Mouse (Mus musculus): ENCODE data around the gene Krtap3-1.
"Not testable (repeated sequence)": the region's sequence is repeated elsewhere in the genome, so short reads cannot be mapped to it uniquely, and the experiment has no call there.

The Krtap3-1 gene

DNA sequence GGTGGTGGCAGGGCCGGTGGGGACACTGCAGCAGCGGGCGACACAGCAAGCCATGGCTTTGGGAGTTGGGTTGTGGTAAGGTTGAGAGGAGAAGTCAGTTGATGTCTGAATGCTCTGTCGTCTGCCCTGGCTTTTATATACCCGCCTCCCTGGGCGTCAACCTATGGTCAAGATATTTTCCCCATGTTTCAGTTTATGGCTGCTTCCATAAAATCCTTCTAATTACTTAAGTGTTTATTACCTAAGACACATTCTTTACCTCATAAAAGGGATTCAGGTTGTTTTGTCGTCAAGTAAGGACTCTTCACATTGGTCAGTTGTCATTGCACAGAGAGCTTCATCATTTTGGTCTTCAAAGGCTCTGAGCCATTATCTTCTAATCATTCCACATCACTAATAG is at the start of gene Krtap3-1:
Krtap3-1 (minus strand) TSS at position 101 of the 400 bp plus-strand sequence.
- DNase-seq (ENCODE audit: low read depth, low spot score) = no peak

DNA sequence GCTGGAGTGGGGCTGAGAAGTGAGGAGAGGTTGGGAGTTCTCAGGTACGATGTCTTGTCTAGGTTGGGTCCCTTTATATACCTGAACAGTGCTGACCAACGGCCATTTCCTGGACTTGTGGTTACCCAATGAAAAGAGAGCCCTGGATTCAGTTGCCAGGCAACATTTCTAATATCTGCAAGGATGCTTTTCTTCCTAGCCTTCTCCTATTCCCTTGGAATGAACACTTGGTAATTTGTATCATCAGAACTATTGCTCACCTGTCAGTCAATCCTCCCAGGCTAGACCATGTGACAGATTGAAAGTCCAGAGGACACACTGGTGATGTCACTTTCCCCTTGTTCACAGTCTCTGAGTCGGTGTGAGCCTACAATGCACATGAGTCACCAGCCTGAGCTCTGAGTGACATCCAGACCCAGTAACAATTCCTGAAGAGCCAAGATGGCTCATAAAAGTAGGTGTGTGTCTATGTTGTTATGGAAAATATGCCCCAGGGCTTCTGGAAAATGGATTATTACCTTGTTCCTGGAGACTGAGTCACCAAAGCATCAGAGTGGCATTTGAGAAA is 48.5 kb upstream of the Krtap3-1 start, which contains the start of gene Krtap2-4:
Krtap2-4 (minus strand) TSS at position 51 of the 568 bp plus-strand sequence.
- DNase-seq (ENCODE audit: low read depth, low spot score) = no peak

- not testable (repeated sequence) for DNase-seq (ENCODE audit: low read depth, low spot score)
Observed at GRCm38 (mm10) chr11:99610089-99610488, 43.7 kb upstream of the Krtap3-1 start, which contains the start of gene Gm11937. Gene Gm11937 (minus strand): TSS chr11:99610189.

GRCm38 (mm10) chr11:99609126-99609525 is 42.7 kb upstream of the Krtap3-1 start:
- peak; percentile 61 for DNase-seq (ENCODE audit: low read depth, low spot score)

DNA sequence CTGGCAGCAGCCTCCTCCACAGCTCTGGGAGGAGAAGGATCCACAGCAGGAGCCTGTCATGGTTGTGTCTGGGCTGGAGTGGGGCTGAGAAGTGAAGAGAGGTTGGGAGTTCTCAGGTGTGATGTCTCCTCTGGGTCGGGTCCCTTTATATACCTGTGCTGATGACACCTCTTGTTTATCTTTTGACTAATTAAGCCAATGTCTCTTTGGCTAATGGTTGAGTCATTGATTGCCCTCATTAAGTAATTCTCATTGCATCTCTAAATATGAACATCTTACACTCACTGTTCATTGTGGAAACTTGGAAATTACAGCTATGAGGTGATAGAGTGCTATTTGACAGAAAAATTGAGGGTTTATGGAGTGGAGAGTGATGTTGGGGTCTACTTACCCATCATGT is 36.8 kb upstream of the Krtap3-1 start, which contains the start of gene Gm11938:
Gm11938 (minus strand) TSS at position 101 of the 400 bp plus-strand sequence.
- not testable (repeated sequence) for DNase-seq (ENCODE audit: low read depth, low spot score)

DNA sequence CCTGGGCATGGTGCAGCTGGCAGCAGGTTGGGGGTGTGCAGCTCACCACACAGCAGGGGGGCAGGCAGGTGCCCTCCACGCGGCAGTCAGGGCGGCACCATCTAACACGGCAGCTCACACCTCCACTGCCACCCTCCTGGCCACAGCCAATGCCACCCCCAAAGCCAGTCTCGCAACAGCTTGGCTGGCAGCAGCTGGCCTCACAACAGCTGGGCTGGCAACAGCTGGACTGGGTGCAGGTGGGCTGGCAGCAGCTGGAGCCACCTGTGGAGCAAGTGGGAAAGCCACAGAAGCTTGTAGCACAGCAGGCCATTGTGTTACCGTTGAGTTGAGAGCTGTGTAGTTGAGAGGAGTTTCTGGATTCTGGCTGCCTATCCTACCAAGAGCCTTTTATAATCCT is 31.3 kb upstream of the Krtap3-1 start, which contains the start of gene Krtap9-3:
Krtap9-3 (minus strand) TSS at position 364 of the 400 bp plus-strand sequence.
- not testable (repeated sequence) for DNase-seq (ENCODE audit: low read depth, low spot score)

- no peak for DNase-seq (ENCODE audit: low read depth, low spot score)
Observed at GRCm38 (mm10) chr11:99590981-99591380, 24.6 kb upstream of the Krtap3-1 start, which contains the start of gene Krtap1-3. Gene Krtap1-3 (minus strand): TSS chr11:99591339.

DNA sequence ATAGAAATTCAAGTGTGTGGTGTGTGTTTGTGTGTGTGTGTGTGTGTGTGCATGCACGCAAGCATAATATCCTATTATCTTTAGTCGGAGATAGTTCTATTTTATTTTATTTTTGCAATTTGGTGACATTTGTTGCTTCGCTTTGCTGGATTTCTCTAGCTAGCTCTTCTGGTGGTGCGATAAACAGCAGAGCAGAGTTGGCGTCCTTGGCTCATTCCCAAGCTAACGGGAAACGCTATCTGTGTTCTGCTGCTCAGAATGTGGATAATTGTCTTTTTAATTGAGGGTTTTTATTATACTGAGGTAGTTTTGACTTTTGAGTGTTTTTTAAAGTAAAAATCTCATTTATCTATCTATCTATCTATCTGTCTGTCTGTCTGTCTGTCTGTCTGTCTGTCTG is 18.7 kb upstream of the Krtap3-1 start:
- peak; percentile 57 for DNase-seq (ENCODE audit: low read depth, low spot score)

DNA sequence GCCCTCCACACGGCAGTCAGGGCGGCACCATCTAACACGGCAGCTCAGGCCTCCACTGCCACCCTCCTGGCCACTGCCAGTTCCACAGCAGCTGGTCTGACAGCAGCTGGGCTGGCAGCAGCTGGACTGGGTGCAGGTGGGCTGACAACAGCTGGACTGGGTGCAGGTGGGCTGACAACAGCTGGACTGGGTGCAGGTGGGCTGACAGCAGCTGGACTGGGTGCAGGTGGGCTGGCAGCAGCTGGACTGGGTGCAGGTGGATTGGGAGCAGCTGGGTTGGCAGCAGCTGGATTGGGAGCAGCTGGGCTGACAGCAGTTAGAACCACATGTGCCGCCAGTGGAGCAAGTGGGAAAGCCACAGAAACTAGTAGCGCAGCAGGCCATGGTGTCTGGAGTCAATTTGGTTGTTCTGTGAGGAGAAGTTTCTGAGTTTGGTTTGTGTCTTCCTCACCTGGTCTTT is 16.8 kb upstream of the Krtap3-1 start, which contains the start of gene Krtap1-4:
Krtap1-4 (minus strand) TSS at position 410 of the 460 bp plus-strand sequence.
- no peak for DNase-seq (ENCODE audit: low read depth, low spot score)

GRCm38 (mm10) chr11:99581564-99581963 is 15.1 kb upstream of the Krtap3-1 start:
- peak; percentile 58 for DNase-seq (ENCODE audit: low read depth, low spot score)

DNA sequence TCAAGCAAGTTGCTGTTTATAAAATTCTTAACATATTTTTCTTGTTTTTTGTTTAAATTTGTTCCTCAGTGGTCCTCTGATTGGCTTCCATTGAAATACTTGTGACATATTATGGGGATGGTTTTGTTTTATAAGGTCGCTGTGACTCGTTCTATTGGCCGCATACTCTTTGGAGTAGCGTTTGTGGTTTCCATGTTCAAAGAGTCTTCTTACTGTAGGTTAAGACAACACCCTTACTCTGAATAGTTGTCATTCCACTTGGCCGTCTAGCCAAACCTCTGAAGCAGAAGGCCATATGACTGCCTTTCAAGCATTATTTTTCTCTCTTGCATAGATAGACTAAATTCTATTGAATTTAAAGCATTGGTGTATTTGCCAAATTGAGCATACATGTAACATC is 14.6 kb upstream of the Krtap3-1 start:
- no peak for DNase-seq (ENCODE audit: low read depth, low spot score)

DNA sequence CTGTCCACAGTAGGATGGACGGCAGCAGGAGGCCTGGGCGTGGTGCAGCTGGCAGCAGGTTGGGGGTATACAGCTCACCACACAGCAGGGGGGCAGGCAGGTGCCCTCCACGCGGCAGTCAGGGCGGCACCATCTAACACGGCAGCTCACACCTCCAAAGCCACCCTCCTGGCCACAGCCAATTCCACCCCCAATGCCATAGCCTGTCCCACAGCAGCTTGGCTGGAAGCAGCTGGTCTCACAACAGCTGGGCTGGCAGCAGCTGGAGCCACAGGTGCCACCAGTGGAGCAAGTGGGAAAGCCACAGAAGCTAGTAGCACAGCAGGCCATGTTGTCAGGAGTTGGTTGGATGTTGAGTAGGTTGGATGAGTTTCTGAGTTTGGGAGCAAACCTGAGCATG is 14.2 kb upstream of the Krtap3-1 start, which contains the start of gene Krtap1-5:
Krtap1-5 (minus strand) TSS at position 381 of the 400 bp plus-strand sequence.
- no peak for DNase-seq (ENCODE audit: low read depth, low spot score)

GRCm38 (mm10) chr11:99574106-99574505 is 7.7 kb upstream of the Krtap3-1 start:
- DNase-seq (ENCODE audit: low read depth, low spot score) = no peak

GRCm38 (mm10) chr11:99573164-99573563 is 6.7 kb upstream of the Krtap3-1 start:
- peak; percentile 46 for DNase-seq (ENCODE audit: low read depth, low spot score)

DNA sequence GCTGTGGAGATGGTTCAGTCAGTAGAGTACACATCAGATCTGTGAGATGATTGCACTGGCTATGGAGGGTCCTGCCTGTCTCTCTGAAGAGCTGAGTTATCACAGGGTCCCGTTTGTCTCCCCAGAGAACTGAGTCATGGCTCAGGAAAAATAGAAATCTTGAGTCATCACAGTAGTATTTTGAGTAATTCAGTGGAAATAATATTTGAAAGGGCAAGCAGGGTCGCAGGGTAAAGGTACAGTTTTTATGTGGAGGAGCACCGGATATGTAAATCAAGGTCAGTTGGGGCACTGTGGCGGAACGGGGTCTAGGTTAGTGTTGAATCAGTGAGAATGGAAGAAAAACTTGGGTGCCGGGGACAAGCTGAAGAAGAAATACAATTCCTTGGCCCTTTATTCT is 3.9 kb downstream of the Krtap3-1 start:
- no peak for DNase-seq (ENCODE audit: low read depth, low spot score)

- no peak for DNase-seq (ENCODE audit: low read depth, low spot score)
Observed at GRCm38 (mm10) chr11:99559366-99559765, 7.1 kb downstream of the Krtap3-1 start, which contains the start of gene Gm11939. Gene Gm11939 (minus strand): TSS chr11:99559466.

DNA sequence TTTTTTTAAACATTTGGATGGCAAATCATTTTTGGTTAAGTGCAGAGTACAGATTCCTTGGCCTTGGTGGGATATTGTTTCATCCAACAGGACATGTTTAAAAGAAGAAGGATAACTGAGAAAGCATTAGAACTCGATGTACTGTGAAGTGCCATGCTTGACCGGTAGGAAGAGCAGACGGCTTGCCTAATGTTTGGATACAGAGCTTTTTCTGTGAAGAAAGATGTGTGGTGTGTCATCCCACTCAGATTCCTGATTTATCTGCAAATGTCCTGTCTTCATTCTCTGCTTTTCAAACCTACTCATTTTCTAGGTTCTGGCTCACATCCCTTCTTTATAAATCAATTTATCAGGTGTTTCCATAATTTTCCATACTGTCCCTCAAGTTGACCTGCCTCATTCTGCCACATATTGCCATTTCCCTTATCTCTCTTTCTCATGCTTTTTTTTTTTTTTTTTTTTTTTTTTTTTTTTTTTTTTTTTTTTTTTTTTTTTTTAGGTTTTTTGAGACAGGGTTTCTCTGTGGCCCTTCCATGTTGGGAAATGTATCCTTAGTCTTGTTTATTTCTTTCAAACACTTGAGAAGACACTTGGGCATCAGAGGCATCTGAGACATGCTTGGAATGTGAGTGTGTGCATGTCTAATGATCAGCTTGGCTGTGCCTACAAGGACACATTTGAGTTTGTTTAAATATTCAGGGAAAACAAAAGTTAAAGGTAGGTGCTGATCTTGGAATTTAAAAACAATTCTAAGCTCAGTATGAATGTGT is 8.3 kb downstream of the Krtap3-1 start:
- peak; percentile 39 for DNase-seq (ENCODE audit: low read depth, low spot score)

DNA sequence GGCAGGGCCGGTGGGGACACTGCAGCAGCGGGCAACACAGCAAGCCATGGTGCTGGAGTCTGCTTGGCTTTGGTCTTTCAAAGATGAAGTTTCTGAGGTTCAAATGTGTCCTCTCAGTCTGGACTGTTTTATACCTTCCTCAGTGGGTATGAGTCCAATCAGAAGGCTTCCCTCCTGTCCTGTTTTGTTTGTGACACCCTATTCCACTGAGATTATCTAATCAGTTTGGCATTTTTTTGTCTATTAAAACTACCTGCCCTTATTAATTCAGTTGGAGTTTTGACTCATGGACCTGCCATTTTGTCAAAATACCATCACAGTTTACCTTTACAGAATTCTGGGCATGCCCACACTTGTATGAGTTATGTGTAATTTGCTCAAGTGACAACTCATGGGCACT is 9.7 kb downstream of the Krtap3-1 start, which contains the start of gene Krtap3-2:
Krtap3-2 (minus strand) TSS at position 101 of the 400 bp plus-strand sequence.
- no peak for DNase-seq (ENCODE audit: low read depth, low spot score)

- no peak for DNase-seq (ENCODE audit: low read depth, low spot score)
Observed at GRCm38 (mm10) chr11:99556195-99556594, 10.2 kb downstream of the Krtap3-1 start.

- no peak for DNase-seq (ENCODE audit: low read depth, low spot score)
Observed at GRCm38 (mm10) chr11:99550765-99551164, 15.7 kb downstream of the Krtap3-1 start, which contains the start of gene Krtap3-3. Gene Krtap3-3 (minus strand): TSS chr11:99550865.

DNA sequence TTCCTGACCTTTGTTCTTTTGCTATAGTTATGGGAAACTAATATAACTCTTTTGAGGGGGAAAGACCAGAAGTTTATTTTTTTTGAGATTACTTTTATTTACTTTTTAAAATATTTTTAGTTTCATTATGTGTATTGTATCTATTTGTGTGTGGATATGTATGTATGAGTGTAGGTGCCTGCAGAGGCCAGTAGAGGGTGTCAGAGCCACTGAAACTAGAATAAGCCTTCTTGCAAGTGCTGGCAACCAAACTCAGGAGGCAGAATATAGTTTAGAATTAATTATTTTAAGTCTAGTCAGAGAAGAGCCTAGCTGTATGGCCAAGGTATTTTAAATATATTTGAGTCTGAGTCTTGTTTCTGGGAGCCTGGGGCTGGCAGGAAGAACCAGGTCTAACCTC is 18.5 kb downstream of the Krtap3-1 start:
- no peak for DNase-seq (ENCODE audit: low read depth, low spot score)

GRCm38 (mm10) chr11:99539721-99540120 is 26.7 kb downstream of the Krtap3-1 start:
- DNase-seq (ENCODE audit: low read depth, low spot score) = peak; percentile 41
